Mouse (Mus musculus) ovary, postnatal 36 days (tissue): ENCODE measurements around the gene Slc45a3.

Experiments
- DNase-seq: peaks from one replicate; pipeline ENCODE4 v3.0.0; 2022; ENCODE audit warnings: low spot score, mixed read lengths

The Slc45a3 gene

DNA sequence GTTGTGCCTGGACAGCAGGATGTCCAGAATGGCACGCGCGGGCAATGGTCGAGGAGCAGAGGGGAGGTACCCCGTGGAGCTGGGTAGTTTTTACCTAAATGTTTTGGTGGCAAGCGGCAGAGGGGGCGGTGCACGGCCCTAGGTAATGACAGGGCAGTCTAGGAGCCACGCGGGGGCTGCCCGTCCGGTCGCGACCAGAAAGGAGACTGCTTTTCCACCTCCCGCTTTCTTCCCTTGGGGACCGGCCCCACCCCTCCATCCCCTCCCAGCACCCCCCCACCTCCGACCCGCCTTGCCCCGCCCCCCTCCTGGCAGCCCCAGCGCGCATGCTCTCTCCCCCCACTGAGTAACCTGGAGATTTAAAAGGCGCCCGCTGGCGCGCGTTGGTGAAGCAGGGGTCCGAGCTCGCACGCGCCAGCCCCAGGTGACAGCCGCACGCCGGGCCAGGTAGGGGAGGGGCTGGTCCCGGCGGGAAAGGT lies at the start of gene Slc45a3:
TSS of gene Slc45a3 (plus strand) at position 362 of the 479 bp plus-strand sequence.
- peak; percentile 63 for DNase-seq

DNA sequence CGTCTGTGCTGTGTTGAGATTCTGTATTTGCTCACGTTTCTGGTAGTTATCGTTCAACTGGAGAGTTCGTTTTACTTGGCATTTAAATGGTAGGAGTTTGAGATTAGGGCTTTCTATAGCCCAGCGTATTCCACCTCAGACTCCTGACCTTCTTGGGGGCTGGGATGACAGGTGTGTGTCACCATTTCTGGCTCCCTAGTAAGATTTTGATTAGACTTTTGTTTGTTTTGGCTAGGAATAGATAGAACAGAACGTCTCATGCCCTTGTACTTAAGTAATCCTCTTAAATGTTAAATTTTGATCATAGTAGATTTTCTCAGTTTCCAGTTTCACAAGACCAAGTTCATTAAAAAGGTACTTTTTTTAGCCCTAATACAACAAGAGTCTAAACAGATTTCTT lies 45.1 kb upstream of the Slc45a3 start:
- no peak for DNase-seq

DNA sequence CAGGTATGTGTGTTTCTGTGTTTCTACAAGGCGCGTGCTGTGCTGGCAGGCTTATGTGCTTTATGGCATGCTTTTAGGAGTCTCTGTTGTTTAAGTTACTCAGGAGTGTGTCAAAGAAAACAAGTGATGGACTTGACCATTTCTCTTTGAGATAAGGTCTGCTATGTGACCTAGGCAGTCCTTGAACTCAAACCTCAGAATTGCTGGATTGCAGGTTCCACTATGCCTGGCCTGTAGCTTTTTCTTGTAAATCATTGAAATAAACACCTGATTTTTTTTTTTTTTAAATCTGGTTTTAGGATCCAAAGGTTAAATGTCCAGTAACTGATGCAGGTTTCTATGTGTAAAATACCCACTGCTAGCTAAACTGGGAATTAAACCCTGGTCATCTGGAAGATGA lies 43.7 kb upstream of the Slc45a3 start:
- DNase-seq: no peak

DNA sequence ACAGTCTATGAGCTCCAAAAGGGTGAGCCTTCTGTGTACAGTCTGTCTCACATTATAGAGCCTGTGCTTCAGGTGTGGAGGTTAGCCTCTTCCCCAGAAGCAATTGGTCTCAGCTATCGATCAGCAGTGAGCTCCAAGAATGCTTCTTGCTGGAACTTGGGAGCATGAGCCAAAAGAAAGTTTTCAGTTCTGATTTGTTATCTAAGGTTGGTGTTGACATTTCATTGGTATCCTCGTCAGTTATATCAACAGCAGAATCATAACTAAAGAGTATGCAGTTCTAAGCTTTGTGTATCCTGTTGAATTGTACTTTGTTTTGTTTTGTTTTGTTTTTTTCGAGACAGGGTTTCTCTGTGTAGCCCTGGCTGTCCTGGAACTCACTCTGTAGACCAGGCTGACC lies 40.7 kb upstream of the Slc45a3 start:
- no peak for DNase-seq

DNA sequence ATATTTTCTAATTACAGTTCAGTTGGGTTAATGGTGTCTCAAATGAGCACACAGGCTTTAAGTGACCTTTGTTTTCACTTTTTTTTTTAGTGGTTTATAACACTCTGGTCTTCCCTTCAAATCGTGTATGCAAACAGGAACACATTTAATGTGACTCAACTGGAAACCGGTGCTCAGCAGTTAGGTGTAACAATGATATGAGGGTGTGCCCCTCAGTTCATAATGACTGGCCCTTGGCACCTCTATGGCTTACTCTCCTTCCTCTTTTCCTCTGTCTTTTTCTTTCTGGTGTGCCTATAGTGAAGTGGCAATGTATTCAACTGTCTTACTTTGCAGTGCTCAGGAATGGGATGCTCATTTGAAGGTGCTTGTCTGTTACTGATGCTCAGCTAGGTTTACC lies 29.3 kb upstream of the Slc45a3 start:
- no peak for DNase-seq

DNA sequence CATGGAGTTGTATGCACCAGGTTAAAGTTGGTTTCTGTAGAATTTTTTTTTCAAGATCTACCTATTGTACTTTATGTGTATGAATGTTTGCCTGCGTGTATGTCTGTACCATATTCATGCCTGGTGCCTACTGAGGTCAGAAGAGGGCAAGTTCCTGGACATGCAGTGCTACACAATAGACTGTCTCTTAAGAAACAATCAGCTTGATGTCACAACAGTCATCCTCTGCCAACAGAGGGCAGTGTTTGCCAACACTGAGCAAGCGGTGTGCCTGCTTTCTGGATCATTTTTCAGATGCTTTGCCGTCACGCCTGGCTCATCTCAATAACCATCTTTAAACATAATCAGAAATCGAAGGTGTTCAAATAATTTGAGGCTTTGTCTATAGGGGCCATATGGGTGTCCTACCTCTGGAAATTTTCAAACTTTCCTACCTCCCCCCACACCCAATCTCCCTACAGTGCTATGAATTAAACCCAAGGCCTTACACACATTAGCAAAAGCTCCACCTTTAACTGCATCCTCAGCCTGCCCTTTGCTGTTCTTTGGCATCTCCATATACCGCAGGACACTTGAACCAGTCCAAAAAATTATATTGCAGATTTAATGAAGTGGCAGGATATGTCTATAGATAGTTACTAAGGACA lies 25.0 kb upstream of the Slc45a3 start:
- DNase-seq: peak; percentile 59

DNA sequence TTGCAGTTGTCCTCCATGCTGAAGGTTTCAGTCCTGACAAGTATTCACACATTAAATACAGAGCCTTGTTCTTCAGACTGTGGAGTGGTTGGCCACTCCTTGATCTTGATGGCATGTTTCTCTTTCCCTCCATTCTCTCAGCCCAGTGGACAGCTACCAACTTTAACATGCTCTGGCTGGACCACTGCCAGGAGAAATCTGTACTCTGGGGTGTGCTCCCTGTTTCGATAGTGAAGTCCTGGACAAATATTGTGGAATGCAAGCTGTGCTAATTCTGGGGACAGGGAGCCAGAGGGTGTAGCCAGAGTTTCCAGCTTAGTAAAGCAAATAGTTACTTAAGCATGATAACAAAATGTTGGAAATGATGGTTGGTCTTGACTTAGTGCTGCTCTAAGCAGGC lies 24.0 kb upstream of the Slc45a3 start:
- DNase-seq: no peak

DNA sequence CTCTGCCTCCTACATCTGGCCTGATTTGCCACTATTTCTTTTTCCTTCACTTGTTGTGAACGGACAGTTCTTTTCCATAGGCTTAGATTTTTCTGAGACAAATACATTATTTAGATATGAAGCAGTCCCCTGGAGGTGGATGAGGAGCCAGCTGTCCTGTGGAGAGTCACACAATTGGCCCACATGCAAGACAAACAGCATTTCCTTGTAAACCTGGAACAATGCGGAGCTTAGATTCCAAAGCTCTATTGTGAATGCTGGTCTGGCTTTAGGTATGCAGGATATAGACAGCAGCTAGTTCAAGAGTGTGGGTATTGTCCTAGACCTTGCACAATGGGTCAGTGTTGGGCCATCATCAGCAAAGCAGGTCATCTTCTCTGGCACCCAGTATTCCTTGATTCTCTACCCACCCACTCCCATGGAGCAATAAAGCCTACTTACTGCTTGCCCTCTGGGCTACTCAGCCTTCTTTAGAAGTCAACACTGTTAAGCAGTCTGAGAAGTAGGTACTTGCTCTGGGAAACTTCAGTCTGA lies 22.0 kb upstream of the Slc45a3 start:
- DNase-seq: no peak

DNA sequence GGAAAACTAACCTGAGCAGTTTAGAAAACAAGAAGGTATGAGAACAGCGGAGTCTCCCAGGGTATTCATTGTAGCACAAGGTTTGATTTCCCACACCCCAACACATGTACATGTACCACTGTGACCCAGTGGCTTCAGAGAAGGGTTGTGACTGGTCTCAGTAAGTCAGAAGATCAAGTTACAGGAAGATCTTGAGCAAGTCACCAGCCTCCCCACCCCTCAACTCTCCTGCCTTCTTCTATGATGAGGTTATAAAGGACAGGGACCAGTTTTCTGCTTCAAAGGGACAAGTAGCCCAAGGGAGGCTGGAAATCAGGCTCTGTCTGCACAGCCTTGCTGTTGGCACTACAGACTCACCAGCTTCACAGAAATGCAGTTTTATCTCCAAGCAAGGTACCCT lies 21.3 kb upstream of the Slc45a3 start:
- no peak for DNase-seq

DNA sequence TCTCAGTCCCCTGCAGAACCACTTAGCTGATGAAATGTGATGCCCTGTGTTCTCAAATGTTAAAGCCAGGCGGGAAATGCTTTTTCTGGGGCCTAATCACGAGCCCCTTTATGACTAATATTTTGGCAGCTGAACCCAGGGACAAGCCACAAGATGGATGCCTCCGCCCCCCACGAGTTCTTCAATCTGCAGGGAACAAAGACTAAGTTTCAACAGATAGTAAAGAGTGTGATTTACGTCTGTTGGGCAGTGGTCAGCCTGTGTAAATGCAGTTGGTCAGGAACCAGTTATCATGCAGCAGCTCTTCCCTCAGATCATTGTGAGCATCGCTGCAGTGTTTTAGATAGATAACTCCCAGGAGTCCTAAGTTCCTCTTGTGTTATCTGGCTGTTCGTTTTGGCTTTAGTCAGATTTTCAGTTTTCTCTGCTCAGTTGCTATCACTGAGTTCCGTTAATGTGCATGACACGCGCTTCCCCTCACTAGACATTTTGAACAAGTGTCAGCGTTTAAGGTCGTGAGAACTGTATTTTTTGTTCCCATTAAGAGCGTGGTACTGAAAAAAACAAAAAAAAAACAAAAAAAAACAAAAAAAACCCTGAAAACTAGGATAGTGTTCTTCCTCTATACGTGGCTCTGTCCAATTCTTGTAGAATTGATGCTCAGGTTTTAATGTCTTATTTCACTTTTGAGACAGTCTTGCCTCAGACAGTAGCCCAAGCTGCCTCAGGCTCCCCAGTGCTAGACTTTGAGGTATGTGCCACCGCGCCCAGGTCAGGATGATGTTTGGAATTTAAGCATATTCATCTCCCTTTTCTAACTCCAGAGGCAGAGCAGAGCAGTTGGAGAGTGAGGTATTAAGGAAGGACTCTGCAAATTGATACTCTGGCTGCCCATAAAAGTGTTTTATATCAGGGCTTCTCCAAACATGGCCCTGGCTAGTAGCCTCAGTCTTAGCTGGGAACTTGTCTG lies 19.9 kb upstream of the Slc45a3 start:
- DNase-seq: no peak

DNA sequence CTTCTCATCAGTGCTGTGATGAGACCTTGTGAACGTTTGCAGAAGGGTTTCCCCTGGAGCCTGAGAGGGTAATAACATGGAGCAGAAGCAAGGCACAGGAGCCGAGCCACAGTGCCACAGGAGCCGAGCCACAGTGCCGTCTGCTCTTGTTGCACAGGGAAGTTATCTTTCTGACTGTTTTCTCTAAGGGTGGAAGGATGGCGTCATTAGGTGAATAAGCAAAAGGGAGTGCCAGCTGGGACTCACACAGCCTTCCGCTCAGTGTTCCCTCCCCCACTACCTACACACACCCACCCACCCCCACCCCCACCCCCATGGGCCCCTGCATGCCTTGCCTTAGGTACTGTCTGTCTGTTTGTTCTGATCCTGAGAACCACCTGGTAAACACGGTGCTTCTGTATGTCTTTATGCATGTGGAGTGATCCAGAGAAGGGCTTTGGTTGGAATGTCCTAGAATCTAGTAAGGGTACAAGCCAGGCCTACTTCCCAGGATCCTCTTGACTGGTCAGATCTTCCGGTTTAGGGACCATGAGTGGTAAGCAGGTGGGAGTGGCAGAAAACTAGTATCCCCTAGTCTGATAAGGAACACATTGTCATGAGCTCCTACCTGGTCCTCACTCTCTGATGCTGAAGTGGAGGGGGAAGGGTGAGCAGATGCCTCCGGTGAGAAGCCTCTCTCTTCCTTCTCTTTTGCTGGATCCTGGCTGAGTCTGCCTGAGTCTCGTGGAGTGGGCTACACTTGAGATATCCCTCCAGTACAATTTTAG lies 16.9 kb upstream of the Slc45a3 start:
- no peak for DNase-seq

DNA sequence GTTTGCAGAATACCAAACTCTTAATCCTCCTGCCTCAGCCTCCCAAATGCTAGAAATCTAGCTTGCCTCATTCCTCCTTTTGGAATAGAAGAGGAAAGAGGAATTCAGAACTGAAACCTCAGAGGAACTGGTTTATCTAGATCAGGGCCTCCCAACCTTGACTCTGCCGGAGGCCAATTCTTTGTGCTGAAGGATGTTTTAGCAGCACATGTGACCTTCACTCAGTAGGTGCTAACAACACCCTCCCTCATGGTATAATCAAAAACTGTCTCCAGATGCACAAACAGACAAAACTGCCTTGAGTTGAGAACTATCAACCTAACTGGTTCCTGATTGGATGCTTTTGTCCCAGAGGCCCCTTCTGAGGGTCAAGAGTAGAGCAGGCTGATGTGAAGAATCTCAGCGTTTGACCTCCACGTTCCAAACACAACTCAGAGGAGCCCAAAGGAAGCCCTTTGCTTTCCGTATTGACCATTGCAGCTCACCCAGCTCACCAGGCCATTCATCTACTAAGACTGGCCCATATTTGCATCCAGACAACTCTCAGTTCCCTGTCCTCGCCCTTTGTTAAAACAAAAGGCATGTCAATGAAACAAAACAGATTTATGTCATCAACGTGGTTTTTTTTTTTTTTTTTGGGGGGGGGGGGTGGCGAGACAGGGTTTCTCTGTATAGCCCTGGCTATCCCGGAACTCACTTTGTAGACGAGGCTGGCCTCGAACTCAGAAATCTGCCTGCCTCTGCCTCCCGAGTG lies 16.1 kb upstream of the Slc45a3 start:
- no peak for DNase-seq

DNA sequence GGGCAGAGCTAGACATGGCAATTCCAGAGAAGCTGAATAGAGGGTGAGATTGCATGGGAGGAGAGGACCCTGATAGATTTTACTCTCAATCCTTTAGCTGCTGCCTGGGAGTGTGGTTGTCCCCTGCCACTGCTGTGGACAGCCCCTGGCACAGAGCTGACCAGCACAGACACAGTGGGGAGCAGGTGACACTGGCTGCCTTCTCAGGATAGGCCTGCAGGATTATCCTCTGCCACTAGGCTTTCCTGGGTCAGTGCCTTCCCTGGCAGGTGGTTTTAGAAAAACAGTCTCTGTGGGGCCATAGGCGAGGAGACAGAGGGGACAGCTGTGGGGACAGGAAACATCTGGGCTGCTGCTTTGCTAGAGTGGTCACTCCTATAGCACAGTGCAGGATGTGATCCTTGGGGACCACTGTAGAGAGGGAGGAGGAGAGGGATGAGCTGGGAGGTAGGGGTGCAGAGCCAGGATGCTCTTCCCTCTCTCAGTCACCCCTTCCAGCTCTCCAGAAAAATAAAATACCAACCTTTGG lies 14.7 kb upstream of the Slc45a3 start:
- DNase-seq: no peak

DNA sequence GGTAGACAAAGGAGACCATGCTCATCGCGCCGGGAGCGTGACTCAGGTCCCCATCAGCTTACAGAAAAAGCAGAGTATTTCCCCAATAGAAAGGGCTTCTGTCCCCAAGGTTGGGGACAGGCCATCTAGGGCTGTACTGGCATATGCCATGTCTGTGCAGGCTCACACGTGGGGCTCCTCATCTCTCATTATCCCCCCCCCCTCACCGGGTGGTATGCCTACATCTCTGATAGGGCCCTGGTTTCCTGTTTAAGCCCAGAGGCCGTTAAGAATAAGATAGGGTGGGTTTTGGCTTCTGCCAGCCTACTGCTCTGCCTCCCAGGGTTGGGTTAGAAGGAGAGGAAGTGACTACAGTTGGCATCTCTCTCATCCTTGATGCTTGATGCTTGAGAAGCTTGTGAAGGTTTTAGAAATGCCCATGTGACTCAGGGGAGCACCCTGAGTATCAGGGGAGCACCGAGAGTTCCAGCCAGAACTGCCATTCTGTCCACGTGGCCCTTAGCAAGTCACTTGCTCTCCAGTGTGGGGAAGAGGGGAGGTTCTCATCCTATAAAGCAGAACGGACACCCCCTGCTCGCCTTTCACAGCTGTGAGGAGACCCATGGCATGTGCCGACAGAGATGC lies 8.4 kb upstream of the Slc45a3 start:
- no peak for DNase-seq

DNA sequence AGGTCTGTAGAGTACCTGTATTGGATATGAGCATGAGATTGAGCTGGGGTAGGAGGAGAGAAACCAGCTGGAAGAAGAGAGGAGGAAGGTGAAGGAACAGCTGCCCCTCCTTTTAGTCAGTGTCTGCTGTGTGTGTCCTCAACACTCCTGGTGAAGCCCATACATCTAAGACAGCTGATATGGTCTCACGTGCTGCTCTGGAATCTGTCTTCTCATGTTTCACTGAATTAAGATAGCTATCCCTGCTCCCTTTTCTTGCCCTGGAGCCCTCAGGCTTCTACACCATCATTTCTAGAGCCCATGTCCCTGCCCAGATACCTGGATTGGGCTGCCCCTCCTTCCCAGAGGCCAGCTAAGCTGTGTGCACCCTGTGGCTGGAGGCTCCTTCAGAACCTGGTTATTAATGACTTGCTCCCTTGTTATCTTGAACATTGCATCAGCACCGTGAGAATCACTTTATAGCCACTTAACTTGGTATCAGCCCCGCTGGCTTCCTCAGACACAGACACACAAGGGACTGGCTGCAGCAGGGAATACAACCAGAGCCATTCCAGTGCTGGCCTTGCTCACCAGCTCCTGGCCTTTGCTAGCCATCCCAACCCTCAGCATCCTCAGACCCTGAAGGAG lies 7.5 kb upstream of the Slc45a3 start:
- no peak for DNase-seq

DNA sequence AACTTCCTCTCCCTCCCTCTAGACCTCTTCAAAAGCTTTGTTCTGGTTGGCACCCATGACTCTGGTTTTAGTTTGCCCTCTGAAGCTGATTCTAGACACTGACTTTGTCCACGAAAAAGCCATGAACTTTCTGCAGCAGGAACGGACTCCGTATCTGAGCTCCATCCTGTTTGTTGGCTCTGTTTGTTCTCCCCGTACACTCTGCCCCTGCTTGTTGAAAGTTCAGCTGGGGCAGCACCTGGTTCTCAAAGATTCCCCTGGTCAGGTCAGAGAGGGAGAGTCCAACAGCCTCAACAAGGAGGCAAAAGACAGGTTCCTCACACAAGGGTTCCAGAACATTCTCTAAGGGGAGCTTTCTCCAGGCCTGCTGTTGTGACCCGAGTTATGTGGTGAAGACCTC lies 5.4 kb upstream of the Slc45a3 start:
- no peak for DNase-seq

DNA sequence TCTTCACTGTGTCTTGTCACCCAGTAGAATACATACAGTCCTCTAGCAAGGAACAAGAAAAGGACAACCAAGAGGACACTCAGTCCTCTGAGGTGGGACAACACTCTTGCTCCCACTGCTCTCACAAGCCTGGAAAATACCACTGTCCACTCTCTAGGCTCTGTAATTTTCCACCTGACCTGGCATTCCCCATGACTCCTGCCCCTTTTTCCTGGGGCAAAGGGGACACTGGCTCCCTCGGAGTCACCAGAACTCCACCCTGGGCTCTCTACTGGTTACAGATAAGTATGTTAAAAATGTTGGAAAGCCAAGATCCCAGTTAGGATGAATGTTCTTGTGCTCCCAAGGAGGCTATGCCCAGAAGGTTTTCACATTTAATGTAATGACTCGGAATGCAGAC lies 1.8 kb upstream of the Slc45a3 start:
- DNase-seq: no peak

DNA sequence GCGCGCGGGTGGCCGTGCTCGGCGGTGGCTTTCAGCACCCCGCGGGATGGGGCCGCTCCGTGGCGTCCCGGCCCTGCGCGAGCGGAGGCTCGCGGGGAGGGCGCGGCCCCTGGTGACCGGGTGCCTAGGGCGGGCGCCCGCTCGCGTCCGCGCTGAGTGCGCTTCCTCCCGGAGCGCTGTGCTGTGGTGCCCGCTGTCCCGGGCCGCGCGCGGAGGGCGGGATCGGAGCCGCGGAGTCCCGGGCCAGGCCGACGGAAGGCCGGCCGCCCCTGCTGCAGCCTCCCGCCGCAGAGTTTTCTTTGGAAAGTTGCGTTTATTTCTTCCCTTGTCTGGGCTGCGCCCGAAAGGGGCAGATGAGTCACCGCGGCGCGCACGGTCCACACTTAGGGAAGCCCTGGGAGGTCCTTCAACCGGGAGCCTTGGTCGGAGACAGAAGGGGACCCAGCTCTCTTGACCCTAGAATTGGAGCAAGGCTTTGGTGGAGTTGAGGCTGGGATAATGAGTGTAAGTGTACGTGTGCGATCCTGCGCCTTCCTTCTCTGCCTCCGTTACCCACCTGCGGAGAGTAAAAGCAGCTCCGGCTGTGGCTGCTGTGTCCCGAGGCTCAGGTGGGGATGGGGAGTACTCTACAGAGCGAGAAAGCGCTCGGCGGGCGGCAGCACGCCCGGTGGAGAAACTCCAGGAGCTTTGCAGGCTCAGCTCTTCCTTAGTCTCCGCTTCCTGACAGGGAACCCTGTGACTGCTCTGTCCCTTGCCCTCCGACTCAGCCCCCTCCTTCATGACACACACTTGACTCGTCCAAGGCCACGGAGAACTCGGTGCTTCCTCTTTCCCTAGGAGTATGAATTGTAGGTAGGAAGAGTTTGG lies 551 bp downstream of the Slc45a3 start:
- no peak for DNase-seq

DNA sequence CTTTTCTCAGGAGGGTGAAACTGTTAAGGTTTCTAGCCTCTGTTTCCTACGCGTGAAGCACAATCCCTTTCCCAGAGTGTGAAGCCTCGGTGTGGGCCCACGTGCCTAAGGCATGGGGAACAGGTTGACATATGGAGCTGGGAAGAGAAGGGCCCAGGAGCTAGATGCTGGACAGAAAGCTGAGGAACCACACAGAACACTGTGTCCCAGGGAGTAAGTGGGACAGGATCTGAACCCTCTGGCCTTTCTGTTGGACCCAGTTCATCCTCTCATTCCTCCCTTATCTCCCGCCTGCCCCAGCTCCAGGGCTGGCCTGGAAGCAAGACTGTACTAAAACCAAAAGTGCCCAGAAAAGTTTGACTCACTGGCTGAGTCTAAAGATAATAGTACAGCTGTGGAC lies 1.3 kb downstream of the Slc45a3 start:
- DNase-seq: no peak
